Mouse (Mus musculus) activated CD4-positive, CD25-positive, alpha-beta regulatory T cell, adult 4 months (primary cell): ENCODE results near the gene Cstf3. TPM values are rescaled to one million over a fixed set of nuclear protein-coding genes. Genes with fewer than 3 reads are reported as not detected.

Experiments used
- ATAC-seq: one replicate; pipeline ENCODE4 v1.8.0; 2017
- polyA plus RNA-seq, 2 experiments: library from polyadenylated mRNA; unstranded; fragments of 100-300 nt; shearing (Covaris generic); gene quantifications; one replicate each; pipeline ENCODE4 v1.2.1; 2017

Gene Cstf3
- polyA plus RNA-seq, 2 experiments from 2014 or later: 55.7 to 72.3 TPM

DNA sequence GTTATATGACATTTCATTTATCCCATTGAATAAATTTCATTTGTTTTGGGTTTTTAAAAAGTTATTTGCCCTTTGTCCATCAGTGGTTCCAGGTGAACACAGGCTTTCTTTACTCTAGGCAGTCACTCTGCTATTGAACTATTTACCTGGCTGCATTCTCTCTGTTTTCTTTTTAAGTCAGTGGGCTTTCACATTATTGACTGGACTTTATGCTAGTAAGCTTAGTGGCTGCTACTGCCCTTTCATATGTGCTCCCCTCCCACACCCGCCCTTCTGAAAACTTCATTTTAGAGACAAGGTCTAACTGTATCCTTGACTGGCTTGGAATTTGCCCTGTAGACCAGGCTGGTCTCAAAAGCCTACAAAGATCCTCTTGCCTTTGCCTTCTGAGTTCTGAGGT, 15.2 kb downstream of the Cstf3 start:
- no peak for ATAC-seq

DNA sequence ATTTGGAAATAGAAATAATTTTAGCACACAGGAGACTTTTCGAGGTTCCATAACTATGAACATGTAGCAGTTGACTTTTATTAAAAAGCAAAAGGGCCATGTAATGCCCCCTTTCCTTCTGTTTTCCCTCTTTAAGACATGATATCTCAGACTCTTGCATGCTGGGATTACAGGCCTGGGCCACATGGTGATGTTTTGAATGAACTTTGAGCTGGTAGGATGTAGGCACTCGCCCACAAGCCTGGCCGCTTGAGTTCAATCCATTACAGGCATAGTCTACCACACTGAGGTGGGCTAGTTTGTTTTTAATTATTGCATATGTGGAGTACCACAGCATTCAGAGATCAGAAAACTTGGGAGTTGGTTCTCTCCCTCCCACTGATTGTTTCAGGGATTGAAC, 24.5 kb downstream of the Cstf3 start:
- no peak for ATAC-seq

DNA sequence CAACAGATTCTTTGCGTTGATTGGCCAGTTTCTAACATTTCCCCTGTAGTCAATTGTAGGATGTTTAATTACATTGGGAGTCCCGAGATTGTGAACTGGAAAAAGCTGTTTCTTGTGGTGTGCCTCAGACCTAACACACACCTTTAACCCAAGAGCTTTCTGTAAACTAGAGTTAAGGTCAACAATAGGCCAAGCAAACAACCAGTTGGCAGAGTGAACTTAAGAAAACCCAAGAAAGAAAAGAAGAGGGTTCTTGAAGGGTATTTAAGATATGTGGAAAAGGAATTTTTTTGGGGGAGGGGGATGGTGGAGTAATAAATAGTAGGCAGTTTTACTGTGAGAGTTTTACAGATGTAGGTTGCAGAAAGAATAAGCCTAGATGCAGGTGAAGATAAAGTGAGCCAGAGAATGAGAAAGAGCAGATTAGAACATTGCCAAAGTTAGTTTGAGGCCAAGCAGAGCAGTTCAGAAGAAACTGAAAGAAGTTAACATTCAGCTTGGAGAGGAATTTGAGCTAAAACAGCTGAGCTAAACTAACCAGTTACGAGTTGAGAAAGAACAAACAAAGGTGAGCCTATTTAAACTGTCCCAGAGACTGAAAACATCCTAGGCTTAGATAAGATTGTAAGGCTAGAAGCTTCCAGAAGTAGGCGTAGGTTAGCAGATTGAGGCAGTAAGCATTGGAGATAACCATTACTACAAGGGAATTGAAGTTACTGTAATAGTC, 25.8 kb downstream of the Cstf3 start:
- ATAC-seq: no peak

- ATAC-seq: no peak
Observed at GRCm38 (mm10) chr2:104658659-104659058, 68.3 kb downstream of the Cstf3 start.

- no peak for ATAC-seq
Observed at GRCm38 (mm10) chr2:104663372-104664100, 73.2 kb downstream of the Cstf3 start.

- ATAC-seq: no peak
Observed at GRCm38 (mm10) chr2:104669122-104669804, 78.9 kb downstream of the Cstf3 start.

GRCm38 (mm10) chr2:104671724-104672123, 81.4 kb downstream of the Cstf3 start:
- no peak for ATAC-seq

DNA sequence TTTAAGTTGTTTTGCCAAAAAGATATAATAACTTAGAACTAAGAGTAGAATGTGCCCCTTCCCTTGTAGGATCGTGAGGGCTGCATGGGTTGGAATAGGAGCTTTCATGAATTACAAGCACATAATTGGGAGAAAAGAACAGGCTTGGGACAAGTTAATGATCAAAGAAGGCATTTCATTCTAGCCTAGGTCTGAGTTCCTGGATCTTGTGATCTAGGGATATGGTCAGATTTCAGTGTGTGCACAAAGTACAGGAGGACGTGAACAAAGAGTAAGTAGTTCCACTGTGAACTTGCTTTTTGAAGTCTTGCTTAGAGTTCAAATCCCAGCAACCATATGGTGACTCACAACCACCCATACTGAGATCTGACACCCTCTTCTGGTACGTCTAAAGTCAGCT, 87.0 kb downstream of the Cstf3 start:
- no peak for ATAC-seq

GRCm38 (mm10) chr2:104684771-104685170, 94.4 kb downstream of the Cstf3 start:
- ATAC-seq: no peak

GRCm38 (mm10) chr2:104685418-104685817, 95.1 kb downstream of the Cstf3 start:
- ATAC-seq: no peak

- ATAC-seq: no peak
Observed at GRCm38 (mm10) chr2:104687261-104687660, 96.9 kb downstream of the Cstf3 start.

- no peak for ATAC-seq
Observed at GRCm38 (mm10) chr2:104688321-104688720, 98.0 kb downstream of the Cstf3 start.

GRCm38 (mm10) chr2:104688724-104689123, 98.4 kb downstream of the Cstf3 start:
- no peak for ATAC-seq

GRCm38 (mm10) chr2:104690720-104691119, 100.4 kb downstream of the Cstf3 start:
- no peak for ATAC-seq

DNA sequence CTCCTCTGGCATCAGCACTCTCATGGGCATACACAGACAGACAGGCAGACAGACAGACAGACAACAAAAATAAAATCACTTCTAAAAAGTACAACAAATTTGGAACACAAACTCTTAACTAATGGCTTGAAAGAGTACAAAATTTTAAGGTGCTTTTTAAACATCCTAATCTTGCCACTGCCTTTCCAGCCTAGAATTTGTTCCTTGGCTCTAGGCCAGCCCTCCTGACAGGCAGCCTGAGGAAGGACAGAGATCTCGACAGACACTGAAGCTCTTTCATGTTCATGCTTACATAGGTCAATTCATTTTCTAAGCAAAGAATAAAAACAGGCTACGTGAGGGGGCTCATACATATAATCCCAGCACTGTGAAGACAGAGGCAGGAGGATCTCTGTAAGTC, 102.2 kb downstream of the Cstf3 start:
- no peak for ATAC-seq

GRCm38 (mm10) chr2:104699659-104700058, 109.3 kb downstream of the Cstf3 start:
- ATAC-seq: no peak

GRCm38 (mm10) chr2:104703158-104703557, 112.8 kb downstream of the Cstf3 start:
- ATAC-seq: no peak

- no peak for ATAC-seq
Observed at GRCm38 (mm10) chr2:104704355-104704754, 114.0 kb downstream of the Cstf3 start.

GRCm38 (mm10) chr2:104709786-104710337, 119.5 kb downstream of the Cstf3 start:
- ATAC-seq: no peak

DNA sequence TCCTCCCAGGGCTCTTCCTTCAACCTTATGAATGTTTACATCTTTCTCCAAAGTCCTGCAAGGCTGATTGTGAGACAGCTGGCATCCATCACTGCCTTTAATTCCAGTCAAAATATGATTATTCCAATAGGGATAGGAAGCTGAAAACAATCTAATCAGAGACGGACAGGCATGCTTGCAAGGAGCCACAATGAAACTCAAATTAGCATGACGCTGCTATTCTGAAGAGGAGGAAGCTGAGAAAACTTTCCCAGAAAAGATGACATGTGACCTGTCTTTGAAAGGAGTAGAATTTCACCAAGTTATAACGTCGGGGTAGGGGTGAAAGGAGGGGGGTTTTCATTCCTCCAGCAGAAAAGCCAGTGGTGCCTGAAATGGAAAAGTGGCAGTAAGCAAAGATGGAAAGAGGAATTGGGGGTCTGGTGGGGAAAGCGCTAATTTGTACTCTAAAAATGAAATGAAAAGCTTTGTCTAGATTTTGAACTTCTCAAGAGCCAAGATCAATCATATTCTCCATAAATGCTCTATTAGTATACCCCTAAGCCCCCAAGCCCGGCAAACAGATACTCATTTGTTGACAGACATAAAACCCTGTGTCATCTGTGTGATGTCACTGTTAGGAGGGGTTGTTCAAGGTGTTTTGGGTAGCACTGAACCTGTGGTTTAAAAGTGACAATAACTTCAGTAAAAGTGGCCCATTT, 120.5 kb downstream of the Cstf3 start:
- ATAC-seq: no peak

DNA sequence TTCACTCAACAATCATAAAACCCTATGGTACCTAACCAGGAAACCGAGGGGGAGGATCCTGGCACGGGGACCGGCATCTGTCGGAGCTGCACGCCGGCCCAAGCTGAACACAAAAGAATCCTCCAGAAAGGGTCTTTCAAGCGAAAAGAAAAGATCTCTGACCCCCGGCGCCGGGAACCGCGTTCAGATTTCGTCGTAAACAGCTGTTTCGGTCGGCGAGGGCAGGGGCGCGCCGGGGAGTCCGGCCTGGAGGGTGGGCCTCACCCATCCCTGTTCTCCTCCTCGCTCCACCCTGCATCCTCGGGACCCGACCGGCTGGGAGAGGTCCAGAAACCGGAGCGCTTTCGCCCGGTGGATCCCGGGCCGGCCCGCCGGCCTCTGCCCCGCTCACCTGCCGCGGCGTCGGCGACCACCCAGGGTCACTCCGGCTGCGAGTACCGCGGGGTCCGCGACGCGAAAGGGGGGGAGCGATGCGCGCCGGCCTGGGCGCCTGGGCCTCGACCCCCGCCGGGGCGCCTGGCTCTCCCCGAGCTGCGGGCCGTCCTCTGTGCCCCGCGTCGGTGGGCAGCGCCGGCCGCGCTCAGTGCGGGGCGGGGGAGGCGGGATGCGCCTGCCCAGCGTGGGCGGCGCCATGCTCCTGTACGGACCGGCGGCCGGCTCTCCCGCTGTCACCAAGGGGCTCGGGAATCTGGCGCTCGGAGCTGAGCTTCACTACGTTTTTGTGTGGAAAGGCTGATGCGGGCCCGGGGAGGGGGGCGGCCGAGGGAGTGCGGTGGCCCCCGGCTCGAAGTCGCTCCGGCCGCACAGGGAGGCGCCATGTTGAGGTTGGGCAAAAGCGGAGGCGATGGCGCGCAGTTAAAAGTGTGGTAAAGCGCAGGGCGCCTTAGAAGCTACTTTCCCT, 121.5 kb downstream of the Cstf3 start, which contains the start of gene Tcp11l1:
TSS of gene Tcp11l1 (minus strand) at position 585 of the 901 bp plus-strand sequence.
- ATAC-seq: no peak

- no peak for ATAC-seq
Observed at GRCm38 (mm10) chr2:104712486-104712809, 122.1 kb downstream of the Cstf3 start.
